Mouse (Mus musculus) gastrocnemius, adult 18-20 months (tissue): ENCODE data around the gene Ndrg2. TPM values are rescaled to one million over a fixed set of nuclear protein-coding genes. Genes with fewer than 3 reads are reported as not detected.
"Not testable (repeated sequence)": the region's sequence is repeated elsewhere in the genome, so short reads cannot be mapped to it uniquely, and the experiment has no call there.

Source experiments
- DNase-seq: peaks from one replicate; pipeline ENCODE4 v3.0.0; 2021; ENCODE audit warnings: low spot score
- total RNA-seq, 2 experiments: library from RNA; stranded (reverse); gene quantifications; 2 replicates each; pipeline ENCODE4 v1.2.3; 2021

The Ndrg2 gene
- total RNA-seq, 2 experiments from 2014 or later, result 1,941 to 1,973 TPM

DNA sequence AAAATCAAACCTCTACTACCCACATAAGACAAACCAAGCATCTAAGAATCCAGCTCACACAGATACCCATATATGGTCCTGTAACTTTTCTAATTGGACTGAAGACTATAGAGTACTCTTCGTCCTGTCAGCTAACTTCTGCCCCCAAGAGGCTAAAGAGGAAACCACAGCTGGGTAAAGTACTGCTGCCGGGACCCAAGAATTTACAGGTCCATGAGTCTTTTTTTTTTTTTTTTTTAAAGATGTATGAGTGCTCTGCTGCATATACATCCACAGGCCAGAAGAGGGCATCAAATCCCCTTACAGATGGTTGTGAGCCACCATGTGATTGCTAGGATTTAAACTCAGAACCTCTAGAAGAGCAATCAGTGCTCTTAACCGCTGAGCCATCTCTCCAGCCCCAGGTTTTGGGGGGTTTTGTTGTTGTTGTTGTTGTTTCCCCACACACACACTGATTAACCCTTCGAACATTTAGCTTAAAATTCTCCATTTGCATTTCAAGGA, 30.4 kb downstream of the Ndrg2 start:
- peak; percentile 66 for DNase-seq

DNA sequence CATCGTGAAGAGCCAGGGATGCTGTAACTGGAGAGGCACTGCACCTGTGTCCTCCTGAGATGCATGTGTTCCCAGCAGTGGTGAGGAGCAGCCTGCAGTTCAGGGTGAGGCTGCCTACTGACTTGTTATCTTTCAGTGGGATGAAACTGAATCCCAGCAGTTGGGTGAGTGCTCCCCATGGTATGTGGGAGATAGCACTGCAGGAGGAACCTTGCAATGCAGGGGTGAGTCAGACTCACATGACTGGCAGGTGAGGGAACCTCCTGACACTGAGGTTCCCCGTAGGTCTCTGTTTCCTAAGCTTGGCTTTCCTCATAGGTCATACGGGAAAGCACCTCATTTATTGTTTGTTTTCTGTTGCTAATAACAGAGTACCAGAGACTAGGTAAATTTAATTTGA, 36.4 kb downstream of the Ndrg2 start:
- DNase-seq, result no peak

DNA sequence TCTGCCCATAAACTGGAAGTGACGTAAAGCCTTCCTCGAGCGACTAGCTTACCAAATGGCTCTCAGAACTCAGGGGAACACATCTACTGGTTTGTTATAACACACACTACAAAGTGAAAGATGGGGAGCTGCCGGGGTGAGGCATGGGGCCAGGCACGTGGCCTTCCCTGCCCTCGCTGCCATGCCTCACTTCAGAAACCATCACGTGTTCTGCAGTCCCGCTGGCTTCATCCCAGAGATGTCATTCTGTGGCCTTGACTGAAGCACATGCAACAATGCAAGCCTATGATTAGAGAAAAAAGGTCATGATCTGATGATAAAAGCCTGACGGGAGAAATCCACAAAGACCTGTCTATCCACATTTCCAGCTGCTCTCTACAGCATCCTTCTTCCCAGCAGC, 42.2 kb downstream of the Ndrg2 start:
- no peak for DNase-seq

DNA sequence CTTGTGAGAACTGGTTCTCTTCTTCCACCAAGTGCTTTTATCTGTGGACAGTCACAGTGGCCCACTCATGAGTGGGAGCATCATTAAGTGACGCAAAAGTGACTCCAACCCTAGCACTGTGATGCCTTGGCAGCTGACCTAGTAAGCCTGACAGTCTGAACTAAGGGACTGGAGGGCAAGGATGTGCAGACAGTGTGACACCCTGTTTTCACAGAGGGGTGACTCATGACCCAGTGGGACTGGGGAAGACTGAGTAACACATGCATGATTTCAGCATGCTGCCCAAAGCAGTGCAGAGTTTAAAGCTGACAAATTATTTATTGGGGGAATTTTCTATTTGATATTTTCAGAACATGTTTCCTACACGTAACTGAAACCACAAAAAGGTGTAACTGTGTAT, 43.2 kb downstream of the Ndrg2 start:
- no peak for DNase-seq

DNA sequence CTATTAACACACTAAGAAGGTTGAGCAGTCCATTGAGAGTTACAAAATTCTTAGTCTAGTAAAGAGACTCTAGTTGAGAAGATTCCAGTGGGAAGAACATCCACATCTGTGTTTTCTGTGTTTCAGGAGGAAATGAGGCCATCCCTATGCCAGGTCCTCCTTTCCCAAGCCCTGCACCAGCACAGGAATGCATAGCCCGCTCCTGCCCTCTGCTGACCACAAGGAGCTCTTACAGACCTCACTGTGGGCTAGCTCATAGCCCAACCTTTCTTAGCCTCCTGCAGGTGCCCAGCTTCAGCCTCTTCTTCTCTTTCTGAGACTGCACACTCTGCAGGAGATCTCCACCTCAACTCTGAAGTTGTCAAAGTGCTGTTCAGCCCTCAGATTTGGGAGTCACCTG, 50.4 kb downstream of the Ndrg2 start:
- DNase-seq, result not testable (repeated sequence)

DNA sequence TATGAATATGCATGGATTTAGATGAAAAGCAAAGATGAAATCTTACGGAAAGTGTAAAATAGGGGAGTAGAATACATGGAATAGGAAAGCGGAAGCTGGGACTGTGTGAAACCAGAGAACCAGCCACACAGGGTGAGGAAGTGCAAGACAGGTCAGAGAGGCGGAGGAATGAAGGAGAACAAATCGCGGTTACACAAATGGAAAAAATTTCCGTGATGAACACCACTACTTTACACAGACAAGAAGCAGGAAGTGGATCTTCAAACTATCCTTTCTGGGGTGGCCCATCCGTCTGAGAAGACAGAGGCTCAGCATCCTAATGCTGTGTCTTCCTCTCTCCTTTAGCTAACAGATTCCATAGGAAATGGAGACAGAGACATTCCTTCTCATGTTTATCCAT, 58.7 kb downstream of the Ndrg2 start:
- not testable (repeated sequence) for DNase-seq

Other genes starting within 250 kb of the Ndrg2 start
- gene Gm17079, start 218.7 kb downstream of the Ndrg2 start, total RNA-seq, result not detected
- not detected for gene Gm5800, start 197.0 kb downstream of the Ndrg2 start, total RNA-seq
- not detected for gene Ang4, start 140.6 kb downstream of the Ndrg2 start, total RNA-seq
- gene AY358078, start 114.1 kb downstream of the Ndrg2 start, total RNA-seq, result not detected
- not detected for gene Ear6, start 60.5 kb downstream of the Ndrg2 start, total RNA-seq
- gene Mettl17, start 29.3 kb downstream of the Ndrg2 start, total RNA-seq, result 10 to 100 TPM; 12.2 to 19.5 TPM
- gene Slc39a2, start 21.3 kb downstream of the Ndrg2 start, total RNA-seq, result under 1 TPM; 0.33 to 0.57 TPM
- gene Tppp2, start 4.3 kb upstream of the Ndrg2 start, total RNA-seq, result 1 to 10 TPM; 2.2 to 2.7 TPM
- gene Rnase13, start 8.6 kb upstream of the Ndrg2 start, total RNA-seq, result not detected
- gene Arhgef40, start 70.6 kb upstream of the Ndrg2 start, total RNA-seq, result 10 to 100 TPM in 1 of 2 experiments, 1 to 10 TPM in 1; 7.8 to 13.7 TPM
- 1 to 10 TPM in 1 of 2 experiments, under 1 TPM in 1; 0.84 to 1.2 TPM for gene Tmem253, start 101.5 kb upstream of the Ndrg2 start, total RNA-seq
- 10 to 100 TPM; 11.1 to 14.4 TPM for gene Zfp219, start 106.6 kb upstream of the Ndrg2 start, total RNA-seq
- gene Olfr221, start 128.3 kb upstream of the Ndrg2 start, total RNA-seq, result not detected
- gene Hnrnpc, start 189.9 kb upstream of the Ndrg2 start, total RNA-seq, result 10 to 100 TPM; 71.5 to 86.7 TPM
- gene Rpgrip1, start 196.5 kb upstream of the Ndrg2 start, total RNA-seq, result under 1 TPM in 1 of 2 experiments, not detected in 1; 0.09 TPM